Mouse (Mus musculus): ENCODE results near the gene Tmem177. TPM values are rescaled to one million over a fixed set of nuclear protein-coding genes. Genes with fewer than 3 reads are reported as not detected.
A peak's percentile ranks its signal among the peaks of the same experiment; 100 is the strongest.

The Tmem177 gene
- polyA plus RNA-seq, 1 experiment from 2014 or later = 6.7 TPM

GRCm38 (mm10) chr1:119929715-119930114 lies 16.7 kb upstream of the Tmem177 start:
- WGBS = 32% methylated on average over 1 of the region's 1 CpGs
- H3K27ac ChIP-seq (ENCODE audit: low read length) = no peak overlapping the region
- H3K4me3 ChIP-seq (ENCODE audit: low read length) = no peak overlapping the region
- H3K4me1 ChIP-seq (replicated peaks; ENCODE audit: control insufficient read depth, insufficient read depth, low read length) = no peaks in the 10 kb centered on the region
- H3K9ac ChIP-seq (ENCODE audit: low read length) = no peak overlapping the region
- no peak for ATAC-seq (ENCODE audit: low read depth)
- no peaks in the 10 kb centered on the region for H3K36me3 ChIP-seq (ENCODE audit: control insufficient read depth, insufficient read depth, low read length)
- no peak overlapping the region for H3K4me2 ChIP-seq (ENCODE audit: low read depth, low read length)
- H3K27me3 ChIP-seq (ENCODE audit: control insufficient read depth, insufficient read depth, low read depth, low read length) = no peaks in the 10 kb centered on the region
- no peaks in the 10 kb centered on the region for H3K9me3 ChIP-seq (ENCODE audit: control insufficient read depth, low read length)

GRCm38 (mm10) chr1:119919299-119919698 lies 6.3 kb upstream of the Tmem177 start:
- no peak for ATAC-seq (ENCODE audit: low read depth)
- 59% methylated on average over 4 of the region's 4 CpGs for WGBS
- Histone ChIP-seq H3K4me3 (ENCODE audit: low read length) (no peak overlapping the region), H3K27ac (ENCODE audit: low read length) (no peak overlapping the region), H3K4me1 (replicated peaks; ENCODE audit: control insufficient read depth, insufficient read depth, low read length) (peaks cover 10% of the 10 kb centered on the region), H3K27me3 (ENCODE audit: control insufficient read depth, insufficient read depth, low read depth, low read length) (no peaks in the 10 kb centered on the region), H3K9me3 (ENCODE audit: control insufficient read depth, low read length) (no peaks in the 10 kb centered on the region), H3K36me3 (ENCODE audit: control insufficient read depth, insufficient read depth, low read length) (no peaks in the 10 kb centered on the region), H3K4me2 (ENCODE audit: low read depth, low read length) (no peak overlapping the region), H3K9ac (ENCODE audit: low read length) (no peak overlapping the region)

- no peak overlapping the region for H3K4me2 ChIP-seq (ENCODE audit: low read depth, low read length)
- ATAC-seq (ENCODE audit: low read depth) = peak; percentile 30
- peaks cover 10% of the 10 kb centered on the region for H3K4me1 ChIP-seq (replicated peaks; ENCODE audit: control insufficient read depth, insufficient read depth, low read length)
- H3K27ac ChIP-seq (ENCODE audit: low read length) = no peak overlapping the region
- H3K9me3 ChIP-seq (ENCODE audit: control insufficient read depth, low read length) = no peaks in the 10 kb centered on the region
- no peaks in the 10 kb centered on the region for H3K27me3 ChIP-seq (ENCODE audit: control insufficient read depth, insufficient read depth, low read depth, low read length)
- WGBS = 54% methylated on average over 5 of the region's 5 CpGs
- H3K9ac ChIP-seq (ENCODE audit: low read length) = no peak overlapping the region
- no peaks in the 10 kb centered on the region for H3K36me3 ChIP-seq (ENCODE audit: control insufficient read depth, insufficient read depth, low read length)
- no peak overlapping the region for H3K4me3 ChIP-seq (ENCODE audit: low read length)
Observed at GRCm38 (mm10) chr1:119916823-119917371, 3.9 kb upstream of the Tmem177 start.

- H3K36me3 ChIP-seq (ENCODE audit: control insufficient read depth, insufficient read depth, low read length) = peaks cover 4% of the 10 kb centered on the region; the same call in 1 of the 2 replicates
- no peak overlapping the region for H3K4me2 ChIP-seq (ENCODE audit: low read depth, low read length)
- 40% methylated on average over 2 of the region's 2 CpGs for WGBS
- no peak overlapping the region for H3K4me3 ChIP-seq (ENCODE audit: low read length)
- H3K27me3 ChIP-seq (ENCODE audit: control insufficient read depth, insufficient read depth, low read depth, low read length) = no peaks in the 10 kb centered on the region
- 0 out of 2 replicates have a peak overlapping the region, but pooled peaks have one; percentile 41 for H3K27ac ChIP-seq (ENCODE audit: low read length)
- no peak for ATAC-seq (ENCODE audit: low read depth)
- no peaks in the 10 kb centered on the region for H3K9me3 ChIP-seq (ENCODE audit: control insufficient read depth, low read length)
- H3K9ac ChIP-seq (ENCODE audit: low read length) = no peak overlapping the region
- no peaks in the 10 kb centered on the region for H3K4me1 ChIP-seq (replicated peaks; ENCODE audit: control insufficient read depth, insufficient read depth, low read length)
Observed at GRCm38 (mm10) chr1:119907206-119907748, 5.7 kb downstream of the Tmem177 start.

GRCm38 (mm10) chr1:119903231-119903620 lies 9.8 kb downstream of the Tmem177 start:
- 61% methylated on average over 6 of the region's 6 CpGs for WGBS
- Histone ChIP-seq H3K27me3 (ENCODE audit: control insufficient read depth, insufficient read depth, low read depth, low read length) (no peaks in the 10 kb centered on the region), H3K4me1 (replicated peaks; ENCODE audit: control insufficient read depth, insufficient read depth, low read length) (peaks cover 7% of the 10 kb centered on the region; the same call in 1 of the 2 replicates), H3K36me3 (ENCODE audit: control insufficient read depth, insufficient read depth, low read length) (no peaks in the 10 kb centered on the region), H3K9ac (ENCODE audit: low read length) (no peak overlapping the region), H3K9me3 (ENCODE audit: control insufficient read depth, low read length) (no peaks in the 10 kb centered on the region), H3K4me2 (ENCODE audit: low read depth, low read length) (no peak overlapping the region), H3K27ac (ENCODE audit: low read length) (no peak overlapping the region), H3K4me3 (ENCODE audit: low read length) (no peak overlapping the region)
- ATAC-seq (ENCODE audit: low read depth) = no peak

- no peak overlapping the region for H3K4me2 ChIP-seq (ENCODE audit: low read depth, low read length)
- H3K9ac ChIP-seq (ENCODE audit: low read length) = no peak overlapping the region
- H3K9me3 ChIP-seq (ENCODE audit: control insufficient read depth, low read length) = no peaks in the 10 kb centered on the region
- H3K36me3 ChIP-seq (ENCODE audit: control insufficient read depth, insufficient read depth, low read length) = no peaks in the 10 kb centered on the region
- no peaks in the 10 kb centered on the region for H3K27me3 ChIP-seq (ENCODE audit: control insufficient read depth, insufficient read depth, low read depth, low read length)
- peaks cover 7% of the 10 kb centered on the region; the same call in 1 of the 2 replicates for H3K4me1 ChIP-seq (replicated peaks; ENCODE audit: control insufficient read depth, insufficient read depth, low read length)
- H3K27ac ChIP-seq (ENCODE audit: low read length) = no peak overlapping the region
- H3K4me3 ChIP-seq (ENCODE audit: low read length) = no peak overlapping the region
- WGBS = 63% methylated on average over 8 of the region's 8 CpGs
- no peak for ATAC-seq (ENCODE audit: low read depth)
Observed at GRCm38 (mm10) chr1:119902551-119903230, 10.3 kb downstream of the Tmem177 start.

- peak; percentile 62 for ATAC-seq (ENCODE audit: low read depth)
Observed at GRCm38 (mm10) chr1:119899195-119900123, 13.5 kb downstream of the Tmem177 start.

GRCm38 (mm10) chr1:119894936-119895335 lies 18.1 kb downstream of the Tmem177 start:
- no peak overlapping the region for H3K9ac ChIP-seq (ENCODE audit: low read length)
- H3K4me2 ChIP-seq (ENCODE audit: low read depth, low read length) = no peak overlapping the region
- no peak overlapping the region for H3K27ac ChIP-seq (ENCODE audit: low read length)
- no peaks in the 10 kb centered on the region for H3K9me3 ChIP-seq (ENCODE audit: control insufficient read depth, low read length)
- 27% methylated on average over 6 of the region's 6 CpGs for WGBS
- ATAC-seq (ENCODE audit: low read depth) = peak; percentile 27
- no peaks in the 10 kb centered on the region for H3K27me3 ChIP-seq (ENCODE audit: control insufficient read depth, insufficient read depth, low read depth, low read length)
- no peaks in the 10 kb centered on the region for H3K36me3 ChIP-seq (ENCODE audit: control insufficient read depth, insufficient read depth, low read length)
- H3K4me3 ChIP-seq (ENCODE audit: low read length) = no peak overlapping the region
- peaks cover 9% of the 10 kb centered on the region; the same call in 1 of the 2 replicates for H3K4me1 ChIP-seq (replicated peaks; ENCODE audit: control insufficient read depth, insufficient read depth, low read length)

More at GRCm38 (mm10) chr1:119899195-119900123, 13.5 kb downstream of the Tmem177 start:
- no peaks in the 10 kb centered on the region for H3K9me3 ChIP-seq (ENCODE audit: control insufficient read depth, low read length)
- H3K36me3 ChIP-seq (ENCODE audit: control insufficient read depth, insufficient read depth, low read length) = no peaks in the 10 kb centered on the region
- no peak overlapping the region for H3K4me3 ChIP-seq (ENCODE audit: low read length)
- WGBS = 57% methylated on average over 11 of the region's 11 CpGs
- H3K27me3 ChIP-seq (ENCODE audit: control insufficient read depth, insufficient read depth, low read depth, low read length) = no peaks in the 10 kb centered on the region
- H3K27ac ChIP-seq (ENCODE audit: low read length) = no peak overlapping the region
- H3K4me1 ChIP-seq (replicated peaks; ENCODE audit: control insufficient read depth, insufficient read depth, low read length) = peaks cover 9% of the 10 kb centered on the region; the same call in 1 of the 2 replicates
- H3K9ac ChIP-seq (ENCODE audit: low read length) = no peak overlapping the region
- H3K4me2 ChIP-seq (ENCODE audit: low read depth, low read length) = no peak overlapping the region

- Histone ChIP-seq H3K9me3 (ENCODE audit: control insufficient read depth, low read length) (no peaks in the 10 kb centered on the region), H3K36me3 (ENCODE audit: control insufficient read depth, insufficient read depth, low read length) (no peaks in the 10 kb centered on the region), H3K4me2 (ENCODE audit: low read depth, low read length) (no peak overlapping the region), H3K27ac (ENCODE audit: low read length) (no peak overlapping the region), H3K27me3 (ENCODE audit: control insufficient read depth, insufficient read depth, low read depth, low read length) (no peaks in the 10 kb centered on the region), H3K9ac (ENCODE audit: low read length) (no peak overlapping the region), H3K4me1 (replicated peaks; ENCODE audit: control insufficient read depth, insufficient read depth, low read length) (peaks cover 3% of the 10 kb centered on the region; the same call in 1 of the 2 replicates), H3K4me3 (ENCODE audit: low read length) (no peak overlapping the region)
- 79% methylated on average over 3 of the region's 3 CpGs for WGBS
- no peak for ATAC-seq (ENCODE audit: low read depth)
Observed at GRCm38 (mm10) chr1:119893600-119893999, 19.4 kb downstream of the Tmem177 start.

All from lung, embryonic 16.5 days (tissue).